Mouse (Mus musculus) adrenal gland, postnatal 0 days (tissue): Measurements from ENCODE around the gene Nap1l1. TPM values are rescaled to one million over a fixed set of nuclear protein-coding genes. Genes with fewer than 3 reads are reported as not detected.

Source experiments
- polyA plus RNA-seq: library from polyadenylated mRNA; unstranded; fragments of >200 nt; fragmentation: Nextera tagmentation; extraction: Ambion mirVana; gene quantifications from 2 replicates; pipeline ENCODE4 v1.2.1, GENCODE M21; 2015

Nap1l1 gene
- 125 and 152 TPM in 2 replicates for polyA plus RNA-seq

DNA sequence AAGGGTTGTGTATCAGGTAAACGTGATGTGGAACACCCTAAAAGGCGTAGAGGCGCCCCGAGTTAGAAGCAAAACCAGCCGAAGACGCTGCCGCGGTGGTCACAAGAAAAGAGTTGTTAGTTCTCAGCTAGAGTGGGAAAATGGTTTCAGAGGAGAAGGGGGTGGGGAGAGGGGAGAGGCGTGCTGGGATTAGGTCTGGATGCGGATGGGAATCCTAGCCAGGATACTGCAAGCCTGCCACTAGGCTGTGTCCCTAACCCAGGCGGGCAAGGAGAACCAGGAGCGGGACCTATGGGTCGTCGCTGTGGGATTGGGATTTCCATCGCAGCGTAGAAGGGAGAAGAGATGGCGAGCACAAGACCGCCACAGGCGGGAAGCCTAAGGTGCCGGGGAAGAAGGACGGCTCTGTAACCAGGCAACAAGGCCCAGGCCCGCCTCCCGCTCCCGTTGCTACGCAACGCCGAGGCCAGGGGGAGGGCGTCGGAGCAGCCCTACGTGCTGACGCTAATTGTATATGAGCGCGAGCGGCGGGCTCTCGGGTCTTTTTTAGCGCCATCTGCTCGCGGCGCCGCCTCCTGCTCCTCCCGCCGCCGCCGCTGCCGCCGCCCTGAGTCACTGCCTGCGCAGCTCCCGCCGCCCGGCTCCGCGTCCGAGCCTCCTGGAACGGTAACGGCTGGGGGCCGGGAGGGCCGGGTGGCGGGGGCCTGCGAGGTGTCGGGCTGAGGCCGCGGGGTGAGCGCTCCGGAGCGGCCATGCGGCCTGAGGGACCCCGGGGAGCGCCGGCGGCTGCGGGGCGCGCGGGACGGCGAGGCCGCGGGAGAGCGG lies at the start of gene Nap1l1:
TSS of gene Nap1l1 (plus strand) at position 538 of the 825 bp plus-strand sequence.

DNA sequence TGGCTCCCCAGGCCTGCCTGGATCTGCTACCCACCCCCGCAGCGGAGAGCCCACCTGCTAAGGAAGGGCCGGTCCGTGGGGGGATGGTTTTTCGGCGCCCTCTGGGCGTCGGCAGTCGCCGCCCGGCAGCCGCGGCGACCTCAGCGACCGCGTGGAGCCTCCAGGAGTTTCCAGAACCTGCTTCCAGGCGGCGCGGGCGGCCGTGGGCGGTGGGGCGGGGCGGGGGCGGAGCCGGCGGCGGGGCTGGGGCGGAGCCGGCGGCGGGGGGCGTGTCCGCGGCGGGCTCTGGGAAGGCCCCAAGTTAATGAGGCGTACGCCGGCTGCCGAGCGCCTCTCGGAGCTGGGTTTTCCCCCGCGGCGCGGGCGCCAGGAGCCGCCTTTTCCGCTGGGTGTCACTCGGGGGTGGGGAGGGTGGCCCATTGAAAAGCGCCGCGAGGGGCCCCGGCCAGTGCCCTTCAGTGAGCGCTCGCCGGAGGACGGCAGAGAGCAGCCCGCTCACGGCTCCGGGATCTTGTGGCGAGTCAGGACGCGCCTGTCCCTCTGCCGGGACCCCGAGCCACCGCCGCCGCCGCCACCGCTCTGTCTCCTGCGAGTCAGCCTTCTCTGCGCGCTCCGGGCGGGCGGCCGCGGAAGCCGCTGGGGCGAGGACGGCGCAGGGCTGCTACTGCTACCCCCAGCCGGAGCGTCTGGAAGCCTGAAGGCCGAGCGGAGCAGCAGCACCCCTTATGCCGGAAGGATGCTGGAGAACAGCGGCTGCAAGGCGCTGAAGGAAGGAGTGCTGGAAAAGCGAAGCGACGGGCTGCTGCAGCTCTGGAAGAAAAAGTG lies 33.3 kb downstream of the Nap1l1 start, which contains the start of gene Phlda1:
TSS of gene Phlda1 (plus strand) at position 186 of the 825 bp plus-strand sequence.

Other genes starting within 250 kb of the Nap1l1 start
- 4.1 and 6.0 TPM in 2 replicates for gene Bbs10, start 174.5 kb upstream of the Nap1l1 start, polyA plus RNA-seq
- gene Phlda1, start 33.1 kb downstream of the Nap1l1 start, polyA plus RNA-seq = 23.2 and 32.5 TPM in 2 replicates